In the genomic region with DNA sequence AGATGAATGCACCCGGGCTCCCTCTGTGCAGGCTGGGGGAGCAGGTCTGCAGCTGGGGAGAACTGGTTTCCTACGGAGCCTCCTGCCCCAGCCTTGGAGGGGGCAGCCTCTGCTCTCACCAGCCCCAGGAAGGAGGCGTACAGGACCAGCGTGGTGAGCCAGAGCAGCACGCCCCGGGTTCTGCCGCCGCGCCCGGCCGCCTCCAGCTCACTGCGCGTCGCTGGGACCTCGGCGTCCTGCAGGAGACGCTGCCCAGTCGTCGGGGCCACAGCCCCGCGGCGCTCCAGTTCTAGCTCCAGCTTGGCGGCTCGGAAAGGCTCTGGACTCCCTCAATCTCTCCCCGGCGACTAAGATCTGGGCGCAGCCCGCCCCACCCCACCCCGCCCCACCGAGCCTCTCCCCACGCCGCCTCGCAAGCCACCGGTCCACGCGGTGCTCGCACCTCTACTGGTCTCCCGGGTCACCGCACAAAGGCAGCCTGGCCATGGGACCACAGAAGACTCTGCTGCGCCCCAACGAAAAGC, we compare ENCODE assay signal across 8 mouse cellular contexts. TPM values are rescaled to one million over a fixed set of nuclear protein-coding genes. Genes with fewer than 3 reads are reported as not detected.
A peak's percentile ranks its signal among the peaks of the same experiment; 100 is the strongest.
DNase-seq lines count a peak whose midpoint lies in the region; ATAC-seq and TF ChIP-seq lines count a peak whose summit lies in the region.

Gene Mfsd4b2, minus strand, starts transcription at position 308 of the 524 bp plus-strand sequence.

- no peak within 1 kb of the TSS for H3K27ac ChIP-seq in forebrain, embryonic 12.5 days
- H3K27ac ChIP-seq in intestine, postnatal 0 days (ENCODE audit: low read depth, low read length), result no peak within 1 kb of the TSS
- H3K27ac ChIP-seq in midbrain, embryonic 11.5 days (ENCODE audit: low read depth, low read length), result no peak within 1 kb of the TSS

- peak within 1 kb of the TSS; percentile 86 for H3K4me2 ChIP-seq in forebrain, embryonic 12.5 days
- H3K4me2 ChIP-seq in intestine, postnatal 0 days (replicated peaks; ENCODE audit: low read depth), result peak within 1 kb of the TSS; percentile 86
- peak within 1 kb of the TSS; percentile 72 for H3K4me2 ChIP-seq in midbrain, embryonic 11.5 days

- peaks cover 8% of the 10 kb centered on the region for H3K4me1 ChIP-seq in forebrain, embryonic 12.5 days
- H3K4me1 ChIP-seq in intestine, postnatal 0 days (replicated peaks; ENCODE audit: control insufficient read depth, insufficient read depth, low read length), result no peaks in the 10 kb centered on the region
- H3K4me1 ChIP-seq in midbrain, embryonic 11.5 days (ENCODE audit: control insufficient read depth, insufficient read depth, low read length), result peaks cover 3% of the 10 kb centered on the region; the same call in 1 of the 2 replicates

- ATAC-seq in frontal cortex, adult (ENCODE audit: low TSS enrichment), result peak; percentile 65
- 0 out of 2 replicates have a peak, but pooled peaks have one; percentile 61 for ATAC-seq in forebrain, embryonic 12.5 days (ENCODE audit: low FRiP score)
- ATAC-seq in intestine, postnatal 0 days, result peak; percentile 75
- peak; percentile 73; the same call in 1 of the 2 replicates for ATAC-seq in midbrain, embryonic 11.5 days (ENCODE audit: low FRiP score)

- H3K36me3 ChIP-seq in forebrain, embryonic 12.5 days (replicated peaks), result no peaks in the 10 kb centered on the region
- H3K36me3 ChIP-seq in intestine, postnatal 0 days (ENCODE audit: control insufficient read depth, insufficient read depth), result no peaks in the 10 kb centered on the region
- H3K36me3 ChIP-seq in midbrain, embryonic 11.5 days (ENCODE audit: control insufficient read depth, insufficient read depth, low read length), result no peaks in the 10 kb centered on the region

- no peak for DNase-seq in frontal cortex, adult 2 months (ENCODE audit: extremely low spot score in 1 of 2, low spot score in 1 of 2)
- DNase-seq in Muller cell, postnatal 12 days (ENCODE audit: inconsistent ontology term), result peak; percentile 31
- DNase-seq in midbrain, embryonic 11.5 days (ENCODE audit: low spot score, missing footprints), result peak; percentile 93
- peak; percentile 14 for DNase-seq in thymus, postnatal 25 days
- no peak for DNase-seq in B cell, adult 2 months

- peak within 1 kb of the TSS; percentile 46 for H3K4me3 ChIP-seq in forebrain, embryonic 12.5 days (replicated peaks)
- H3K4me3 ChIP-seq in intestine, postnatal 0 days (ENCODE audit: low read depth, low read length), result peak within 1 kb of the TSS; percentile 46
- H3K4me3 ChIP-seq in midbrain, embryonic 11.5 days (ENCODE audit: low read depth, low read length), result peak within 1 kb of the TSS; percentile 40

- no peaks in the 10 kb centered on the region for H3K9me3 ChIP-seq in forebrain, embryonic 12.5 days
- H3K9me3 ChIP-seq in intestine, postnatal 0 days (ENCODE audit: control insufficient read depth), result no peaks in the 10 kb centered on the region
- H3K9me3 ChIP-seq in midbrain, embryonic 11.5 days (ENCODE audit: control insufficient read depth, low read length), result no peaks in the 10 kb centered on the region

- 2% methylated on average over 31 of the region's 41 CpGs for WGBS in forebrain, embryonic 12.5 days
- under 1% methylated on average over 37 of the region's 41 CpGs for WGBS in intestine, postnatal 0 days
- 1% methylated on average over 39 of the region's 41 CpGs for WGBS in midbrain, embryonic 11.5 days

- TF ChIP-seq CTCF in intestine, postnatal 0 days (IDR thresholded peaks at IDR 0.05; ENCODE audit: low read depth), result peak; percentile 57

- H3K9ac ChIP-seq in forebrain, embryonic 12.5 days, result peak within 1 kb of the TSS; percentile 58
- peak within 1 kb of the TSS; percentile 61; the same call in 1 of the 2 replicates for H3K9ac ChIP-seq in intestine, postnatal 0 days (ENCODE audit: low read depth, low read length)
- H3K9ac ChIP-seq in midbrain, embryonic 11.5 days (ENCODE audit: low read length), result peak within 1 kb of the TSS; percentile 60

- H3K27me3 ChIP-seq in forebrain, embryonic 12.5 days, result peaks cover 26% of the 10 kb centered on the region
- no peaks in the 10 kb centered on the region for H3K27me3 ChIP-seq in intestine, postnatal 0 days (replicated peaks; ENCODE audit: control insufficient read depth, insufficient read depth, low read length)
- H3K27me3 ChIP-seq in midbrain, embryonic 11.5 days (ENCODE audit: control insufficient read depth, insufficient read depth, low read length), result peaks cover 12% of the 10 kb centered on the region

RNA-seq across cellular contexts. Expression of gene Mfsd4b2, which starts in this region (rescaled TPM):
- not detected in 2 replicates for polyA plus RNA-seq in frontal cortex, adult 2 months (2012; rRNA removed)
- not detected in 2 replicates for polyA plus RNA-seq in forebrain, embryonic 12.5 days (2016; fragmentation: Nextera tagmentation; extraction: Ambion mirVana)
- polyA plus RNA-seq in intestine, postnatal 0 days (2015; fragmentation: Nextera tagmentation; extraction: Ambion mirVana), result 2.4 and 2.9 TPM in 2 replicates
- not detected in 2 replicates for polyA plus RNA-seq in midbrain, embryonic 11.5 days (2014; fragmentation: Nextera tagmentation; extraction: Ambion mirVana)

Comparison
In these comparisons a context has a peak if more than half of its experiments do, and no peak if none do; other contexts are left out.
1. Peak in ATAC-seq, H3K4me3 ChIP-seq, H3K9ac ChIP-seq and H3K4me2 ChIP-seq in forebrain, embryonic 12.5 days; RNA of the gene not detected or under 1 TPM.
2. Peak in DNase-seq, ATAC-seq, H3K4me3 ChIP-seq, H3K9ac ChIP-seq and H3K4me2 ChIP-seq in midbrain, embryonic 11.5 days; RNA of the gene not detected or under 1 TPM.
3. DNase-seq: peak in Muller cell, postnatal 12 days (single experiment) and thymus, postnatal 25 days (single experiment); none in frontal cortex, adult 2 months (0 of 2) and B cell, adult 2 months (0 of 2).
4. Peak in every context shown above with its lines, with median percentiles within 50 percentile points of each other: ATAC-seq, H3K4me2 ChIP-seq, H3K4me3 ChIP-seq and H3K9ac ChIP-seq.